Mouse (Mus musculus) urinary bladder, postnatal 10 days (tissue): ENCODE measurements around the gene E130218I03Rik.

Experiments
- DNase-seq: peaks from one replicate; pipeline ENCODE4 v3.0.0; 2022; ENCODE audit warnings: low spot score

Gene E130218I03Rik

GRCm38 (mm10) chr4:134287168-134287564 lies 43.7 kb downstream of the E130218I03Rik start:
- peak; percentile 82 for DNase-seq

- DNase-seq, result no peak
These were observed 44.1 kb downstream of the E130218I03Rik start, which contains the start of gene Pdik1l for GRCm38 (mm10) chr4:134287575-134288025. Pdik1l (minus strand) TSS chr4:134287895.

GRCm38 (mm10) chr4:134288397-134289256 lies 45.2 kb downstream of the E130218I03Rik start:
- no peak for DNase-seq

DNA sequence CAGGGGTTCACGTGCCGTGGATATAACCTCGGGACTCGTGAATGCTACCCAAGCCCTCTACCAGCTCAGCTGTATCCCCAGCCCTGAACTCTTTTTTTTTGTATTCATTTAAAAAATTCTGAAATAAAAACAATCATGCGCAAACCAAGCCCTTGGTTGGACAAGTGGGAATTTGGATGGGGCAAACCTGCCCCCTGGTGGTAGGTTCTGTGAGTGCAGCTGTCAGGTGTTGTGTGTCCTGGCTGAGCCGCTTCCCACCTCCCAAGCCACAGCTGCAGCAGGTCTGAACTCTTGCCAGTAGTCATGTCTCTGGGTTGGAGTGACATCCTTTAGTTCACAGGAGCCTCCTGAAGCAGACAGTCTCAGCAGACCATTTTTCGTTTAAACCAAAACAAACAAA lies 48.6 kb downstream of the E130218I03Rik start:
- no peak for DNase-seq

DNA sequence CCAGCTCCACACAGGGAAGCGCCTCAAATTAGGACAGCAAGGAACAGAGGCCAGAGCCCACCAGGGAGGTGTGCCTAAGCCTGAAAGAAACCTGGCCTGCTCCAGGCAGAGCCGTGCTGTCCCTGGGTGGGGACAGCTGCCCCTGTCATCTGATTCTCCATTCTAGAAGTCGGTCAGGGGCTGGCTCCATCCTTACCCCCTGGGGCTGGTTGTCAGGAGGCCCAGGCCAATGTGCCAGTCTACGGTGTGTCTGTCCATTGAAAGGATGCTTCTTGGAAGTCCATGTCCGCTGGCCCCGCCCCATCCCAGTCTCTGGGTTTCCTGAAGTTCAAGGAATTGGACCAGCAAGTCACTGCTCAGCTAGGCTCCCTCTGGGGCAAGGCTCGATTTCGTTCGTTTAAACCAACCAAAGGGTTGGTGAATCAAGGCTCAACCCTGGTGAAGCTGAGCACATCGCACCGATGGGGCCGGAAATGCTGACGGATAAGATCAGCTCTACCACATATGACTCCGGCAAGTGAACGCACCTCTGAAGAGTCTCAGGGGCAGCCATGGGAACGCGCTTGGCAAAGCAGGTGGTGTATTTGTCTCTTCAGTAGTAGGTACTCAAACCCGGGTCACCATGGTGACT lies 49.7 kb downstream of the E130218I03Rik start:
- no peak for DNase-seq

- no peak for DNase-seq
These were observed 50.3 kb downstream of the E130218I03Rik start for GRCm38 (mm10) chr4:134293692-134294163.
